Mouse (Mus musculus) forebrain, embryonic 10.5 days (tissue): ENCODE measurements around the gene Pkd1. TPM values are rescaled to one million over a fixed set of nuclear protein-coding genes. Genes with fewer than 3 reads are reported as not detected.

Experiments
- microRNA-seq: library from miRNA; unstranded; fragments of <30 nt; microRNA quantifications from one replicate; pipeline ENCODE4, GENCODE M21; 2017
- polyA plus RNA-seq: library from polyadenylated mRNA; unstranded; fragments of >200 nt; fragmentation: Nextera tagmentation; extraction: Ambion mirVana; gene quantifications from 2 replicates; pipeline ENCODE4 v1.2.1, GENCODE M21; 2016

Gene Pkd1
- polyA plus RNA-seq, 1 experiment from 2014 or later = 12.9 TPM

Small RNAs within 50 kb of the gene (microRNA-seq; reads per million reads assigned to microRNA genes)
- not detected for gene Gm24589

Other genes starting within 250 kb of the Pkd1 start
- gene Abca17, start 198.8 kb upstream of the Pkd1 start, polyA plus RNA-seq = not detected in 2 replicates
- 8.6 and 10.0 TPM in 2 replicates for gene Abca3, start 197.9 kb upstream of the Pkd1 start, polyA plus RNA-seq
- 493 and 501 TPM in 2 replicates for gene Rnps1, start 135.3 kb upstream of the Pkd1 start, polyA plus RNA-seq
- 84.1 and 89.4 TPM in 2 replicates for gene Eci1, start 123.2 kb upstream of the Pkd1 start, polyA plus RNA-seq
- gene Dnase1l2, start 106.7 kb upstream of the Pkd1 start, polyA plus RNA-seq = 2.3 TPM in 2 replicates
- 32.7 and 35.2 TPM in 2 replicates for gene E4f1, start 79.5 kb upstream of the Pkd1 start, polyA plus RNA-seq
- 79.7 and 85.3 TPM in 2 replicates for gene Pgp, start 79.4 kb upstream of the Pkd1 start, polyA plus RNA-seq
- gene Bricd5, start 76.0 kb upstream of the Pkd1 start, polyA plus RNA-seq = 0.23 and 0.25 TPM in 2 replicates
- gene Mlst8, start 70.8 kb upstream of the Pkd1 start, polyA plus RNA-seq = 36.8 and 40.0 TPM in 2 replicates
- 3.8 and 4.3 TPM in 2 replicates for gene Caskin1, start 61.2 kb upstream of the Pkd1 start, polyA plus RNA-seq
- gene Traf7, start 21.9 kb upstream of the Pkd1 start, polyA plus RNA-seq = 128 and 132 TPM in 2 replicates
- 1.9 and 3.5 TPM in 2 replicates for gene Rab26, start 15.6 kb upstream of the Pkd1 start, polyA plus RNA-seq
- gene Tsc2, start 82.8 kb downstream of the Pkd1 start, polyA plus RNA-seq = 75.3 and 75.4 TPM in 2 replicates
- gene Nthl1, start 82.8 kb downstream of the Pkd1 start, polyA plus RNA-seq = 26.9 and 29.5 TPM in 2 replicates
- gene Slc9a3r2, start 100.5 kb downstream of the Pkd1 start, polyA plus RNA-seq = 25.9 and 27.1 TPM in 2 replicates
- not detected in 2 replicates for gene Npw, start 108.6 kb downstream of the Pkd1 start, polyA plus RNA-seq
- 27.5 and 30.6 TPM in 2 replicates for gene Zfp598, start 119.9 kb downstream of the Pkd1 start, polyA plus RNA-seq
- gene Syngr3, start 140.1 kb downstream of the Pkd1 start, polyA plus RNA-seq = 9.7 and 11.0 TPM in 2 replicates
- 57.7 and 60.3 TPM in 2 replicates for gene Gfer, start 146.3 kb downstream of the Pkd1 start, polyA plus RNA-seq
- 0.79 and 1.0 TPM in 2 replicates for gene Noxo1, start 146.4 kb downstream of the Pkd1 start, polyA plus RNA-seq
- 162 and 167 TPM in 2 replicates for gene Tbl3, start 157.8 kb downstream of the Pkd1 start, polyA plus RNA-seq
- 0.43 and 0.69 TPM in 2 replicates for gene Rnf151, start 168.2 kb downstream of the Pkd1 start, polyA plus RNA-seq
- 1,888 and 1,960 TPM in 2 replicates for gene Rps2, start 168.3 kb downstream of the Pkd1 start, polyA plus RNA-seq
- gene Ndufb10, start 174.6 kb downstream of the Pkd1 start, polyA plus RNA-seq = 190 and 194 TPM in 2 replicates
- not detected in 2 replicates for gene Rpl3l, start 178.0 kb downstream of the Pkd1 start, polyA plus RNA-seq
- 22.2 and 22.8 TPM in 2 replicates for gene Msrb1, start 186.8 kb downstream of the Pkd1 start, polyA plus RNA-seq
- 0.50 and 0.68 TPM in 2 replicates for gene Hs3st6, start 203.2 kb downstream of the Pkd1 start, polyA plus RNA-seq